9 mouse cellular contexts compared by ENCODE assay signal in the genomic region with DNA sequence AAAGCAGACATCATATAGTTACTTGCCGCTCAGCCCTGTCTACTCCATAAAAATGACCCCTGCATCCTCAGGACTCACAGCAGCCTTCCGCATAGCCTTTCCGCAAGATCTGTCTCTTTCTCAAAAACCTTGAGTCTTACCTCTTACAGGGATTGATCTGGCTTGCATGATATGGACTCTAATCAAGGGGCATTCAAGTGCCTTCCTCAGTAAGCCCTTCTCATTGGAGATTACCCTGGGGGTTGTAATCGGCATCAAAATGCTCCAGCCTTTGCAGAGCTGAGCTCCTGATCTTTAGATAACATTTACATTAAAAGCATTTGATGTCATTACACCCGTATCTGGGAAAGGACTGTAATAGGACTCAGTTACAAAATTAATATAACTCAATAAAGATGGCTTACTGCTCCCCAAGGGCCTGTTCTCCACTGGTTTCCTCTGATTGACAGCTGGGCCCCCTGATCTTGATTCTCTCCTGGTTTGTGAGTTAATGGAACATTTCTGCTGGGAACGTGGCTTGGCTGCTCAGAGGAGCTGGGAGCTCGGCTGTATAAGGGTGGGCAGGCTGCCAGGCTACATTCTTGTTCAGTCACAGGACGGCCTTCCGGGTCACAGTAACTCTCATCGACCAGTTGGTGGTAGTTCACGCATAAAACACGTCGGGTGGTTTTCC.
DNase-seq lines count a peak whose midpoint lies in the region; ATAC-seq lines count a peak whose summit lies in the region.
"Had no signal": no experiment of that assay in that cellular context is flagged by ENCODE, and none has a peak within 500 bp of the region (broad histone marks: within the 10 kb centered on the region; RNA-seq: fewer than 3 reads in every experiment).

No protein-coding gene starts in this region.

- H3K4me3 ChIP-seq in hindbrain, embryonic 15.5 days: no peak overlapping the region
- H3K4me3 ChIP-seq in hindbrain, embryonic 11.5 days (ENCODE audit: low read depth, low read length): no peak overlapping the region

- H3K4me2 ChIP-seq in hindbrain, embryonic 15.5 days: no peak overlapping the region
- no peak overlapping the region for H3K4me2 ChIP-seq in hindbrain, embryonic 11.5 days (replicated peaks; ENCODE audit: low read depth, low read length)

- H3K27me3 ChIP-seq in hindbrain, embryonic 15.5 days: no peaks in the 10 kb centered on the region
- H3K27me3 ChIP-seq in hindbrain, embryonic 11.5 days (ENCODE audit: control insufficient read depth, insufficient read depth, low read length): no peaks in the 10 kb centered on the region

- H3K4me1 ChIP-seq in hindbrain, embryonic 15.5 days (replicated peaks): peaks cover 13% of the 10 kb centered on the region
- H3K4me1 ChIP-seq in hindbrain, embryonic 11.5 days (replicated peaks; ENCODE audit: control insufficient read depth, insufficient read depth, low read length): no peaks in the 10 kb centered on the region

- 0 out of 2 replicates have a peak, but pooled peaks have one; percentile 48 for ATAC-seq in hindbrain, embryonic 15.5 days (ENCODE audit: low FRiP score, low read depth)
- no peak for ATAC-seq in hindbrain, embryonic 11.5 days (ENCODE audit: low FRiP score)
- no peak for ATAC-seq in frontal cortex, adult (ENCODE audit: low TSS enrichment)

- H3K27ac ChIP-seq in hindbrain, embryonic 15.5 days (replicated peaks): no peak overlapping the region
- no peak overlapping the region for H3K27ac ChIP-seq in hindbrain, embryonic 11.5 days (ENCODE audit: low read depth, low read length)
- H3K27ac ChIP-seq: macrophage had no signal

- no peak overlapping the region for H3K9ac ChIP-seq in hindbrain, embryonic 15.5 days
- H3K9ac ChIP-seq in hindbrain, embryonic 11.5 days (ENCODE audit: low read depth, low read length): no peak overlapping the region

- H3K9me3 ChIP-seq in hindbrain, embryonic 15.5 days: no peaks in the 10 kb centered on the region
- no peaks in the 10 kb centered on the region for H3K9me3 ChIP-seq in hindbrain, embryonic 11.5 days (ENCODE audit: control insufficient read depth, low read length)

- no peak for DNase-seq in hindbrain, embryonic 11.5 days (ENCODE audit: low spot score)
- DNase-seq in adrenal gland, adult 18-20 months (ENCODE audit: low spot score in 2 of 2): peak; percentile 44 to 56
- peak; percentile 59 for DNase-seq in fibroblast of lung, adult 2 months (ENCODE audit: low read depth)
- DNase-seq in heart, postnatal 4 days: peak; percentile 84
- peak; percentile 55 for DNase-seq in lung, postnatal 14 days
- DNase-seq in spleen, postnatal 4 days (ENCODE audit: low spot score in 2 of 2): no peak

- H3K36me3 ChIP-seq in hindbrain, embryonic 15.5 days: no peaks in the 10 kb centered on the region
- no peaks in the 10 kb centered on the region for H3K36me3 ChIP-seq in hindbrain, embryonic 11.5 days (ENCODE audit: control insufficient read depth, insufficient read depth, low read length)

- WGBS in hindbrain, embryonic 15.5 days: 36% methylated on average over 13 of the region's 13 CpGs
- 74% methylated on average over 13 of the region's 13 CpGs for WGBS in hindbrain, embryonic 11.5 days

Comparison
In these comparisons a context has a peak if more than half of its experiments do, and no peak if none do; other contexts are left out.
1. DNase-seq: peak in adrenal gland, adult 18-20 months (2 of 2), fibroblast of lung, adult 2 months (single experiment), heart, postnatal 4 days (single experiment) and lung, postnatal 14 days (single experiment); none in hindbrain, embryonic 11.5 days (single experiment) and spleen, postnatal 4 days (0 of 2).